Mouse (Mus musculus) thymus, postnatal 0 days (tissue): ENCODE data around the gene 4932438A13Rik. TPM values are rescaled to one million over a fixed set of nuclear protein-coding genes. Genes with fewer than 3 reads are reported as not detected.

Experiments
- DNase-seq: peaks from one replicate; pipeline ENCODE4 v3.0.0-alpha.2; 2015; ENCODE audit warnings: low spot score
- polyA plus RNA-seq: library from polyadenylated mRNA; unstranded; fragments of >200 nt; fragmentation: Nextera tagmentation; extraction: Ambion mirVana; gene quantifications from 2 replicates; pipeline ENCODE4 v1.2.1, GENCODE M21; 2015

4932438A13Rik gene
- polyA plus RNA-seq, 1 experiment from 2014 or later, result 91.2 TPM

- no peak for DNase-seq
Observed at GRCm38 (mm10) chr3:36917832-36918231, 54.9 kb downstream of the 4932438A13Rik start.

GRCm38 (mm10) chr3:36918322-36918721 is 55.4 kb downstream of the 4932438A13Rik start:
- no peak for DNase-seq

GRCm38 (mm10) chr3:36941572-36941971 is 78.7 kb downstream of the 4932438A13Rik start:
- no peak for DNase-seq

- DNase-seq, result no peak
Observed at GRCm38 (mm10) chr3:36942108-36942507, 79.2 kb downstream of the 4932438A13Rik start.

- DNase-seq, result no peak
Observed at GRCm38 (mm10) chr3:36943706-36944105, 80.8 kb downstream of the 4932438A13Rik start.

- no peak for DNase-seq
Observed at GRCm38 (mm10) chr3:37037979-37038378, 175.1 kb downstream of the 4932438A13Rik start.

- DNase-seq, result no peak
Observed at GRCm38 (mm10) chr3:37039811-37040210, 176.9 kb downstream of the 4932438A13Rik start.

GRCm38 (mm10) chr3:37051491-37051890 is 188.6 kb downstream of the 4932438A13Rik start:
- no peak for DNase-seq

- DNase-seq, result no peak
Observed at GRCm38 (mm10) chr3:37063406-37063805, 200.5 kb downstream of the 4932438A13Rik start, which contains the start of gene Adad1. TSS of gene Adad1 (plus strand) at chr3:37063527.

- no peak for DNase-seq
Observed at GRCm38 (mm10) chr3:37073211-37073610, 210.3 kb downstream of the 4932438A13Rik start.

- no peak for DNase-seq
Observed at GRCm38 (mm10) chr3:37084860-37085259, 222.0 kb downstream of the 4932438A13Rik start.

- DNase-seq, result no peak
Observed at GRCm38 (mm10) chr3:37090721-37091120, 227.8 kb downstream of the 4932438A13Rik start.

Other genes with a start within 250 kb of the 4932438A13Rik start
- gene Bbs7, start 249.6 kb upstream of the 4932438A13Rik start, polyA plus RNA-seq, result 5.0 and 6.8 TPM in 2 replicates
- 0.19 and 0.73 TPM in 2 replicates for gene Trpc3, start 172.9 kb upstream of the 4932438A13Rik start, polyA plus RNA-seq
- gene Adad1, start 200.4 kb downstream of the 4932438A13Rik start, polyA plus RNA-seq, result 0.20 TPM in 1 of 2 replicates, not detected in the other